Mouse (Mus musculus): ENCODE measurements around the gene Gm29423.
"Not testable (repeated sequence)": the region's sequence is repeated elsewhere in the genome, so short reads cannot be mapped to it uniquely, and the experiment has no call there.

Gene Gm29423

GRCm38 (mm10) chrY:70303187-70303586, at the start of gene Gm29423, which contains the start of gene Gm29644:
Gene Gm29423 (minus strand): TSS chrY:70303287.
Gene Gm29644 (minus strand): TSS chrY:70303343.
- not testable (repeated sequence) for DNase-seq

GRCm38 (mm10) chrY:70273542-70273941, 29.5 kb downstream of the Gm29423 start, which contains the start of gene Gm21118:
Gene Gm21118 (minus strand): TSS chrY:70273642.
- not testable (repeated sequence) for DNase-seq

Data from cerebellum, postnatal 36 days (tissue).